Mouse (Mus musculus): Measurements from ENCODE around the gene Sct. TPM values are rescaled to one million over a fixed set of nuclear protein-coding genes. Genes with fewer than 3 reads are reported as not detected.
A peak's percentile ranks its signal among the peaks of the same experiment; 100 is the strongest.

Gene Sct
- polyA plus RNA-seq, 1 experiment = 16.1 TPM

DNA sequence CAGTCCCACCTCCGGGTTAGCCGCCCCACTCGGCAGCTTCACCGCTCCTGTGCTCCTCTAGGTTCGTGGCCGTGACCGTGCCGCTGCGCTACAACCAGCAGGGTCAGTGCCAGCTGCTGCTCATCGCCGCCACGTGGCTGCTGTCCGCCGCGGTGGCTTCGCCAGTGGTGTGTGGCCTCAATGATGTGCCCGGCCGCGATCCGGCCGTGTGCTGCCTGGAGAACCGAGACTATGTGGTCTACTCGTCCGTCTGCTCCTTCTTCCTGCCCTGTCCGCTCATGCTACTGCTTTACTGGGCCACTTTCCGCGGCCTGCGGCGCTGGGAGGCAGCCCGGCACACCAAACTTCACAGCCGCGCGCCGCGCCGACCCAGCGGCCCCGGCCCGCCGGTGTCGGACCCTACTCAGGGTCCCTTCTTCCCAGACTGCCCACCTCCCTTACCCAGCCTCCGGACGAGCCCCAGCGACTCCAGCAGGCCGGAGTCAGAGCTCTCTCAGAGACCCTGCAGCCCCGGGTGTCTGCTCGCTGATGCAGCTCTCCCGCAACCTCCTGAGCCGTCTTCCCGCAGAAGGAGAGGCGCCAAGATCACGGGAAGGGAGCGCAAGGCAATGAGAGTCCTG lies 15.0 kb upstream of the Sct start:
- TF ChIP-seq MYOG (IDR thresholded peaks at IDR 0.05; ENCODE audit: control insufficient read depth, extremely low read depth, insufficient read length) (no peak), CTCF (IDR thresholded peaks at IDR 0.05; ENCODE audit: control insufficient read depth, insufficient read depth, insufficient read length) (no peak), FOSL1 (IDR thresholded peaks at IDR 0.05; ENCODE audit: insufficient read depth, low read length, poor library complexity, severe bottlenecking) (no peak), USF1 (IDR thresholded peaks at IDR 0.05; ENCODE audit: low read depth) (no peak)
- H3K36me3 ChIP-seq (ENCODE audit: control insufficient read depth, insufficient read depth) = no peaks in the 10 kb centered on the region
- no peaks in the 10 kb centered on the region for H3K79me2 ChIP-seq (ENCODE audit: control insufficient read depth, insufficient read depth)
- H3K4me3 ChIP-seq (ENCODE audit: insufficient read depth, poor library complexity, severe bottlenecking) = no peak overlapping the region
- peaks cover 22% of the 10 kb centered on the region for H3K27me3 ChIP-seq (ENCODE audit: control insufficient read depth, insufficient read depth, insufficient read length)
- H3ac ChIP-seq (ENCODE audit: control insufficient read depth, insufficient read length, low read depth) = no peak overlapping the region
- no peaks in the 10 kb centered on the region for H3K79me3 ChIP-seq (ENCODE audit: low read depth)

GRCm38 (mm10) chr7:141292583-141293388 lies 13.9 kb upstream of the Sct start:
- Histone ChIP-seq H3K79me3 (ENCODE audit: low read depth) (no peaks in the 10 kb centered on the region), H3K4me3 (ENCODE audit: insufficient read depth, poor library complexity, severe bottlenecking) (no peak overlapping the region)

GRCm38 (mm10) chr7:141291921-141292582 lies 13.1 kb upstream of the Sct start, which contains the start of gene Drd4:
TSS of gene Drd4 (plus strand) at chr7:141292006.
- TF ChIP-seq CEBPB (IDR thresholded peaks at IDR 0.05; ENCODE audit: low read depth) (no peak), MYOG (IDR thresholded peaks at IDR 0.05; ENCODE audit: control insufficient read depth, extremely low read depth, insufficient read length) (no peak), MYOD1 (IDR thresholded peaks at IDR 0.05; ENCODE audit: control insufficient read depth, insufficient read length, low read depth) (no peak)
- H3K27me3 ChIP-seq (ENCODE audit: control insufficient read depth, insufficient read depth, insufficient read length) = peaks cover 22% of the 10 kb centered on the region

More at GRCm38 (mm10) chr7:141292583-141293388, 13.9 kb upstream of the Sct start:
- Histone ChIP-seq H3K27me3 (ENCODE audit: control insufficient read depth, insufficient read depth, insufficient read length) (peaks cover 22% of the 10 kb centered on the region), H3K79me2 (ENCODE audit: control insufficient read depth, insufficient read depth) (no peaks in the 10 kb centered on the region), H3K36me3 (ENCODE audit: control insufficient read depth, insufficient read depth) (no peaks in the 10 kb centered on the region), H3ac (ENCODE audit: control insufficient read depth, insufficient read length, low read depth) (no peak overlapping the region)
- TF ChIP-seq MYOG (IDR thresholded peaks at IDR 0.05; ENCODE audit: control insufficient read depth, extremely low read depth, insufficient read length) (no peak), CEBPB (IDR thresholded peaks at IDR 0.05; ENCODE audit: low read depth) (no peak), MAX (IDR thresholded peaks at IDR 0.05) (no peak), CTCF (IDR thresholded peaks at IDR 0.05; ENCODE audit: control insufficient read depth, insufficient read depth, insufficient read length) (no peak), MYOD1 (IDR thresholded peaks at IDR 0.05; ENCODE audit: control insufficient read depth, insufficient read length, low read depth) (no peak), FOSL1 (IDR thresholded peaks at IDR 0.05; ENCODE audit: insufficient read depth, low read length, poor library complexity, severe bottlenecking) (no peak), USF1 (IDR thresholded peaks at IDR 0.05; ENCODE audit: low read depth) (no peak)

GRCm38 (mm10) chr7:141288042-141288441 lies 9.1 kb upstream of the Sct start:
- Histone ChIP-seq H3K27me3 (ENCODE audit: control insufficient read depth, insufficient read depth, insufficient read length) (peaks cover 7% of the 10 kb centered on the region), H3K4me3 (ENCODE audit: insufficient read depth, poor library complexity, severe bottlenecking) (no peak overlapping the region), H3K36me3 (ENCODE audit: control insufficient read depth, insufficient read depth) (no peaks in the 10 kb centered on the region), H3ac (ENCODE audit: control insufficient read depth, insufficient read length, low read depth) (no peak overlapping the region), H3K79me3 (ENCODE audit: low read depth) (no peaks in the 10 kb centered on the region), H3K79me2 (ENCODE audit: control insufficient read depth, insufficient read depth) (no peaks in the 10 kb centered on the region)
- TF ChIP-seq CEBPB (IDR thresholded peaks at IDR 0.05; ENCODE audit: low read depth) (no peak), USF1 (IDR thresholded peaks at IDR 0.05; ENCODE audit: low read depth) (no peak), FOSL1 (IDR thresholded peaks at IDR 0.05; ENCODE audit: insufficient read depth, low read length, poor library complexity, severe bottlenecking) (no peak), MYOG (IDR thresholded peaks at IDR 0.05; ENCODE audit: control insufficient read depth, extremely low read depth, insufficient read length) (no peak), CTCF (IDR thresholded peaks at IDR 0.05; ENCODE audit: control insufficient read depth, insufficient read depth, insufficient read length) (no peak), MAX (IDR thresholded peaks at IDR 0.05) (no peak), MYOD1 (IDR thresholded peaks at IDR 0.05; ENCODE audit: control insufficient read depth, insufficient read length, low read depth) (no peak)

More at GRCm38 (mm10) chr7:141291921-141292582, 13.1 kb upstream of the Sct start, which contains the start of gene Drd4:
- Histone ChIP-seq H3K36me3 (ENCODE audit: control insufficient read depth, insufficient read depth) (no peaks in the 10 kb centered on the region), H3K4me3 (ENCODE audit: insufficient read depth, poor library complexity, severe bottlenecking) (no peak within 1 kb of the TSS), H3ac (ENCODE audit: control insufficient read depth, insufficient read length, low read depth) (peak within 1 kb of the TSS; percentile 3), H3K79me2 (ENCODE audit: control insufficient read depth, insufficient read depth) (no peaks in the 10 kb centered on the region), H3K79me3 (ENCODE audit: low read depth) (no peaks in the 10 kb centered on the region)

- Histone ChIP-seq H3K27me3 (ENCODE audit: control insufficient read depth, insufficient read depth, insufficient read length) (no peaks in the 10 kb centered on the region), H3K4me3 (ENCODE audit: insufficient read depth, poor library complexity, severe bottlenecking) (no peak overlapping the region), H3ac (ENCODE audit: control insufficient read depth, insufficient read length, low read depth) (no peak overlapping the region), H3K36me3 (ENCODE audit: control insufficient read depth, insufficient read depth) (no peaks in the 10 kb centered on the region), H3K79me3 (ENCODE audit: low read depth) (no peaks in the 10 kb centered on the region), H3K79me2 (ENCODE audit: control insufficient read depth, insufficient read depth) (no peaks in the 10 kb centered on the region)
- TF ChIP-seq CEBPB (IDR thresholded peaks at IDR 0.05; ENCODE audit: low read depth) (no peak), CTCF (IDR thresholded peaks at IDR 0.05; ENCODE audit: control insufficient read depth, insufficient read depth, insufficient read length) (no peak), USF1 (IDR thresholded peaks at IDR 0.05; ENCODE audit: low read depth) (no peak), MYOD1 (IDR thresholded peaks at IDR 0.05; ENCODE audit: control insufficient read depth, insufficient read length, low read depth) (no peak), MAX (IDR thresholded peaks at IDR 0.05) (no peak), FOSL1 (IDR thresholded peaks at IDR 0.05; ENCODE audit: insufficient read depth, low read length, poor library complexity, severe bottlenecking) (no peak), MYOG (IDR thresholded peaks at IDR 0.05; ENCODE audit: control insufficient read depth, extremely low read depth, insufficient read length) (no peak)
These were observed 3.8 kb upstream of the Sct start for GRCm38 (mm10) chr7:141282756-141283155.
